Mouse (Mus musculus) lung, postnatal 0 days (tissue): ENCODE results near the gene Zfp593. TPM values are rescaled to one million over a fixed set of nuclear protein-coding genes. Genes with fewer than 3 reads are reported as not detected.

Source experiments
- ATAC-seq: fragments of 200-750 bp; cut with Nextera tagmentation; 2 replicates; pipeline ENCODE4 v1.8.0; 2017; ENCODE audit warnings: moderate library complexity
- DNase-seq: peaks from one replicate; pipeline ENCODE4 v3.0.0-alpha.2; 2016; ENCODE audit warnings: low spot score
- H3K27ac ChIP-seq: fragments of 300-500 bp; sonication (generic); 2 replicates; pipeline ENCODE4 v1.5.1; 2014; ENCODE audit warnings: antibody characterized with exemption, mild to moderate bottlenecking, low read length, mixed read lengths
- H3K27me3 ChIP-seq: fragments of 300-500 bp; sonication (generic); replicated peaks from 2 replicates; pipeline ENCODE4 v1.6.1; 2014; ENCODE audit warnings: low read length, mixed read lengths; ENCODE audit not compliant: insufficient read depth
- H3K36me3 ChIP-seq: fragments of 300-500 bp; sonication (generic); 2 replicates; pipeline ENCODE4 v1.6.1; 2014; ENCODE audit warnings: low read length, mixed read lengths; ENCODE audit not compliant: insufficient read depth
- H3K4me1 ChIP-seq: fragments of 300-500 bp; sonication (generic); 2 replicates; pipeline ENCODE4 v1.6.1; 2014; ENCODE audit warnings: antibody characterized with exemption, low read depth, low read length, mixed read lengths; ENCODE audit not compliant: insufficient read depth
- H3K4me2 ChIP-seq: fragments of 300-500 bp; sonication (generic); replicated peaks from 2 replicates; pipeline ENCODE4 v1.6.1; 2014; ENCODE audit warnings: low read depth, mild to moderate bottlenecking, low read length, moderate library complexity, mixed read lengths
- H3K4me3 ChIP-seq: fragments of 300-500 bp; sonication (generic); 2 replicates; pipeline ENCODE4 v1.5.1; 2014; ENCODE audit warnings: low read depth, low read length
- H3K9ac ChIP-seq: fragments of 300-500 bp; sonication (generic); replicated peaks from 2 replicates; pipeline ENCODE4 v1.6.1; 2014; ENCODE audit warnings: low read depth, mild to moderate bottlenecking
- H3K9me3 ChIP-seq: fragments of 300-500 bp; sonication (generic); 2 replicates; pipeline ENCODE4 v1.6.1; 2016; ENCODE audit warnings: low read length, mixed read lengths
- CTCF ChIP-seq: IDR thresholded peaks from 2 replicates; pipeline ENCODE4 v1.5.1; 2016; ENCODE audit warnings: antibody characterized with exemption, mild to moderate bottlenecking
- EP300 ChIP-seq: IDR thresholded peaks from 2 replicates; pipeline ENCODE4 v1.6.1; 2016; ENCODE audit warnings: antibody characterized with exemption, mild to moderate bottlenecking, control low read depth
- WGBS: fragments of 180-500 bp; shearing (Covaris S2); extraction: QIAGEN DNeasy Blood & Tissue Kit; methylation state at CpG from one replicate; pipeline ENCODE4 v1.1.7; 2014; 5-methylcytosine and 5-hydroxymethylcytosine counted together
- polyA plus RNA-seq: library from polyadenylated mRNA; unstranded; fragments of >200 nt; fragmentation: Nextera tagmentation; extraction: Ambion mirVana; gene quantifications from 2 replicates; pipeline ENCODE4 v1.2.1, GENCODE M21; 2015

Gene Zfp593
- polyA plus RNA-seq, 1 experiment from 2014 or later: 9.2 TPM

DNA sequence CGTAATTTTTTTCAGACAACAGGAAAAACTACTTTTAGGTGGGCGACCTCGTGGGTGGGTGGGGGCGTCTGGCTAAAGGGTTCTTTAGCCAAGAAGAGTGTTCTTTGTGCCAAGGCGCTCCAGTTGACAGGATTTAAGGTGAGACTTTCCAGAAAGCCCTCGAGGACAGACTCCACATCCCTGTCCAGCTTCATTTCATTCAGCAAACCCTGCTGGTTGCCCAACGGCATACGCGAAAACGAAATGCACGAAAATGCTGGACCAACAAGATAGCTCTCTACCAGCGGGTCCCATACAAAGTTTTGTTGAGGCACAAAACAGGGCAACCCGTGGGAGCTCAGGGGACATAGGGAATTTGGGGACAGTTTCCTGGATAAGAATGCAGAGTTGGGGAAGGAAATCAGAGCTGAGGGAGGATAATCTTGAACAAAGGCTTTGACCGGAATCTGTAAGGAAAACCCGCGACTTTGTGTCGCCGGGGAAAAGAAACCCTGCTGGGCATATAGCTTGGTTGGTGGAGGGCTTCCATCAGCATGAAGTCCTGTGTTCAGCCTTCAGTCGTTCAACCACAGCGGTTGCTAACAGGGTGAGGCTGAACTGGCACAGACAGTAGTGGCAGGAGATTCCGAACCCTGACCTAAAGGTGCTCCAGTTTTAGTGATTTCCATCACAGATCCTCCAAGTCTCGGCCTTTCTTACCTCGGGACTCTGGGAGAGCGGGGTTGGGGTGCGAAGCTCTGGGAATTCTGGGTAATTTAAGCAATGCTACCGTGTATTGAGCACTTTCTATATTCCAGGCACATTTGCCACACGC lies 4.9 kb upstream of the Zfp593 start:
- Histone ChIP-seq H3K4me2 (peak overlapping the region; percentile 84), H3K9ac (no peak overlapping the region), H3K9me3 (no peaks in the 10 kb centered on the region), H3K27ac (no peak overlapping the region), H3K4me1 (peaks cover 14% of the 10 kb centered on the region; the same call in 1 of the 2 replicates), H3K4me3 (peak overlapping the region; percentile 43), H3K27me3 (peaks cover 24% of the 10 kb centered on the region), H3K36me3 (no peaks in the 10 kb centered on the region)
- TF ChIP-seq CTCF (no peak), EP300 (no peak)
- WGBS: 19% methylated on average over 27 of the region's 27 CpGs
- ATAC-seq (no peak), DNase-seq (no peak)

DNA sequence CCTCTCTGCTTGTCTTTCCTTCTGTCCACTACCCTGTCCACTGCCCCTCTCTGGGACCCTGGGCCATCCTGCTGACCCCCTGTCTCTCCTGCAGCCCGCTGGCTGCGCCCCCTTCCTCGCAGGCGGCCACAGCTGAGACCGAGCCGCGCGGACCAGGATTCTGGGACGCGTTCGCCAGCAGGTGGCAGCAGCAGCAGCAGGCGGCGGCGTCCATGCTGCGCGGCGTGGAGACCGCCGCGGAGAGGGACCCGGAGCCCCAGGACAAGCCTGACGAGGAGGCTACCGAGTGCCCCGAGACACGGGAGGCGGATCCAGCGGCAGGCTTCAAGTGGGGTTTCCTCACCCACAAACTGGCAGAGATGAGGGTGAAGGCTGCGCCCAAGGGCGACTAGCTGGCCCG lies 4.3 kb upstream of the Zfp593 start:
- peaks cover 24% of the 10 kb centered on the region for H3K27me3 ChIP-seq
- no peak overlapping the region for H3K9ac ChIP-seq
- peaks cover 17% of the 10 kb centered on the region; the same call in 1 of the 2 replicates for H3K4me1 ChIP-seq
- H3K27ac ChIP-seq: no peak overlapping the region
- H3K4me2 ChIP-seq: peak overlapping the region; percentile 84
- H3K36me3 ChIP-seq: no peaks in the 10 kb centered on the region
- peak overlapping the region; percentile 28 for H3K4me3 ChIP-seq
- no peak for TF ChIP-seq EP300
- TF ChIP-seq CTCF: peak; percentile 94
- DNase-seq (peak; percentile 81), ATAC-seq (peak; percentile 49)
- no peaks in the 10 kb centered on the region for H3K9me3 ChIP-seq
- 1% methylated on average over 30 of the region's 30 CpGs for WGBS

- Histone ChIP-seq H3K27ac (no peak within 1 kb of the TSS), H3K36me3 (no peaks in the 10 kb centered on the region), H3K27me3 (peaks cover 13% of the 10 kb centered on the region), H3K4me2 (peak within 1 kb of the TSS; percentile 96), H3K9ac (no peak within 1 kb of the TSS), H3K4me1 (peaks cover 15% of the 10 kb centered on the region; the same call in 1 of the 2 replicates), H3K4me3 (no peak within 1 kb of the TSS), H3K9me3 (no peaks in the 10 kb centered on the region)
- 72% methylated on average over 7 of the region's 7 CpGs for WGBS
- TF ChIP-seq CTCF: no peak
- no peak for ATAC-seq
- DNase-seq: no peak
These were observed 1.4 kb upstream of the Zfp593 start, which contains the start of gene Gm30191 for GRCm38 (mm10) chr4:134246719-134247258. Gm30191 (plus strand) TSS chr4:134246935.

- Histone ChIP-seq H3K4me2 (no peak overlapping the region), H3K36me3 (no peaks in the 10 kb centered on the region), H3K9me3 (no peaks in the 10 kb centered on the region), H3K27ac (no peak overlapping the region), H3K4me3 (no peak overlapping the region), H3K9ac (no peak overlapping the region), H3K4me1 (peaks cover 11% of the 10 kb centered on the region; the same call in 1 of the 2 replicates), H3K27me3 (peaks cover 8% of the 10 kb centered on the region; the same call in 1 of the 2 replicates)
- ATAC-seq (no peak), DNase-seq (no peak)
- TF ChIP-seq CTCF: no peak
- TF ChIP-seq EP300: no peak
- WGBS: 47% methylated on average over 4 of the region's 4 CpGs
These were observed 864 bp upstream of the Zfp593 start for GRCm38 (mm10) chr4:134246256-134246655.

GRCm38 (mm10) chr4:134243516-134244250 lies 1.7 kb downstream of the Zfp593 start, which contains the start of gene E130218I03Rik:
E130218I03Rik (plus strand) TSS chr4:134243662.
- no peak for DNase-seq
- peaks cover 8% of the 10 kb centered on the region for H3K4me1 ChIP-seq
- ATAC-seq: no peak
- H3K9me3 ChIP-seq: no peaks in the 10 kb centered on the region
- no peak within 1 kb of the TSS for H3K9ac ChIP-seq
- H3K27me3 ChIP-seq: no peaks in the 10 kb centered on the region
- WGBS: 94% methylated on average over 17 of the region's 17 CpGs
- no peak within 1 kb of the TSS for H3K4me3 ChIP-seq
- H3K36me3 ChIP-seq: no peaks in the 10 kb centered on the region
- no peak within 1 kb of the TSS for H3K27ac ChIP-seq
- peak within 1 kb of the TSS; percentile 96 for H3K4me2 ChIP-seq
- TF ChIP-seq CTCF: no peak
- no peak for TF ChIP-seq EP300

DNA sequence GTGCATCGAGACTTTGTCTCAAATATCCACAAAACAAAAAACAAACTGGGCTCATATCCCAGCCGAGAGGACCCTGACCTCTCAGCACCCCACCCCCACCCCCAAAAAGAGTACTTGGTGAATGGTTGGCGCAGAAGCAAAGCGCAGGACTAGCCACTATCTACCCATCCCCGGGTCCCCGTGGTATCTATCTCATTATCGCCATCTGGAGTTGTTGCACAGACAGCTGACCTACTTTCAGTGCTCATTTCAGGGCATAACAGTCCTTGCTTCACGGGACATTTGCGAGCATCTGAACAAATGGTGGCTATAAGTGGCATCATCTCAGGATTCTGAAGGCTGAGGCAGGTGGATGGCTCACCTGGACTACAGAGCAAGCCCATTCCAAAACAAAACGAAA lies 6.7 kb downstream of the Zfp593 start:
- no peak overlapping the region for H3K9ac ChIP-seq
- 0 out of 2 replicates have a peak overlapping the region, but pooled peaks have one; percentile 38 for H3K4me3 ChIP-seq
- DNase-seq (no peak), ATAC-seq (no peak)
- peaks cover 4% of the 10 kb centered on the region for H3K4me1 ChIP-seq
- no peaks in the 10 kb centered on the region for H3K27me3 ChIP-seq
- no peaks in the 10 kb centered on the region for H3K36me3 ChIP-seq
- H3K4me2 ChIP-seq: peak overlapping the region; percentile 50
- no peak overlapping the region for H3K27ac ChIP-seq
- 13% methylated on average over 10 of the region's 10 CpGs for WGBS
- H3K9me3 ChIP-seq: no peaks in the 10 kb centered on the region
- no peak for TF ChIP-seq EP300
- TF ChIP-seq CTCF: 0 out of 2 replicates have a peak, but pooled peaks have one; percentile 10
